Mouse (Mus musculus): ENCODE data around the gene Foxs1.

Foxs1 gene

GRCm38 (mm10) chr2:152933048-152933447 lies at the start of gene Foxs1:
Gene Foxs1, minus strand, starts transcription at chr2:152933208.
- no peak for DNase-seq (ENCODE audit: low spot score)

- DNase-seq (ENCODE audit: low spot score): no peak
Observed at GRCm38 (mm10) chr2:152976991-152977390, 44.0 kb upstream of the Foxs1 start.

GRCm38 (mm10) chr2:152965555-152965954 lies 32.5 kb upstream of the Foxs1 start:
- DNase-seq (ENCODE audit: low spot score): no peak

GRCm38 (mm10) chr2:152962091-152962793 lies 29.2 kb upstream of the Foxs1 start, which contains the start of gene Ttll9:
Gene Ttll9, plus strand, starts transcription at chr2:152962485.
- peak; percentile 44 for DNase-seq (ENCODE audit: low spot score)

DNA sequence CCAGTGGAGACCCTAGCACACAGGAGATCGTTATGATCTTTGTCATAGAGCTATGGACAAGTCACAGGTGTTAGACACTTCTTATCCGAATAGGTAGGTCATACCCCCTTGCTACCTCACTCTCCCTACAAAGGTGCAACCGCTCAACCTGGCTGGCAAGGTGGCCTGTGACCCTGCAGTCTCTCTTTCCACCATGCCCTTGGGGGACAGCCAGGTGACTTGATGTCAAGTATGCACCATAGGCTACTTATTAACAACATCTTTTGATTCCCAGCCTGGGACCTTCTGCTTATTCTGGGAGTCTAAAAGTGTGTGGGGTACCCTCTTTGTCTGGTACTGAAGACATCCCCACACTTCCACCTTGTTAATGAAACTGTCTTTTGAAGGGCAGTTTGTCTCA lies 25.1 kb upstream of the Foxs1 start:
- no peak for DNase-seq (ENCODE audit: low spot score)

DNA sequence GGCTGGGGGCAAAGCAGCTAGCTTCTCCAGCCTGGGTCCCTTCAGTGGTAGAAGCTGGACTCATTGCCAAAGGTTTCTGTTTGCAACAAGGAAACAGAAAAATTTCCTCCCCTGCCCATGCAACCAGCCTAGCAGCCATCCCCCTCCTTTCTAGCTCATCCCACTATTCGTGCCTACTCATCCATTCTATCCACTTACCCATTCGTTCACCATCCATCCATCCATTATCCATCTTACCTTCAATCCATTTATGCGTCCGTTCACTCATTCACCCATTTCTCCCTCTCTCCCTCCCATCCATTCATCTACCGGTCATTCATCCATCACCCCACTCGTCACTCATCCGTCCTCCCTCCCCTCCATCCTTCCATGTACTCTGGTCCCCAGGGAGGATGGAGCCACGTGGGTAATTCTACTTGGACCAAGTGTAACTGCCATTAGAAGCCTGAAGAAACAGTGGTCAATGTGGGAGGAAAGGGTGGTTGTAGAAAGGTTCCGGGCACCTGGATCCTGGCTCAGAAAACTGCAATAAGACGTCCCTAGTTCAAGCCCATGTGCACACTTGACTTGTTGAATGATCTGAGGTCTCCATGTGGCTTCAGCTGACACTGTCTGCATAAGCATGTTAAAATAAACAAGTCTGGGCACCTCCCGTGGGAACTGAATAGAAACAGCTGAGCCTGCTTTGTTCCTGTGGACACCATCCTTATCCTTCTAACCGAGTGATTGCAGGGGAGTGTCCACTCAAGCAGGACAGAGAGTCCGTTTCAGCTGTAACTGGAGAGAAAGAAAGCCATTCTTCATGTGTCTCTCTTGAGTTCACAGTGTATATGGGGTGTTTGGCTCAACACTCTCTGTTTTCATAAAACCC lies 19.1 kb upstream of the Foxs1 start:
- no peak for DNase-seq (ENCODE audit: low spot score)

GRCm38 (mm10) chr2:152951065-152951849 lies 18.2 kb upstream of the Foxs1 start, which contains the start of gene Dusp15:
Gene Dusp15, minus strand, starts transcription at chr2:152951698.
- no peak for DNase-seq (ENCODE audit: low spot score)

GRCm38 (mm10) chr2:152950358-152951064 lies 17.5 kb upstream of the Foxs1 start:
- no peak for DNase-seq (ENCODE audit: low spot score)

DNA sequence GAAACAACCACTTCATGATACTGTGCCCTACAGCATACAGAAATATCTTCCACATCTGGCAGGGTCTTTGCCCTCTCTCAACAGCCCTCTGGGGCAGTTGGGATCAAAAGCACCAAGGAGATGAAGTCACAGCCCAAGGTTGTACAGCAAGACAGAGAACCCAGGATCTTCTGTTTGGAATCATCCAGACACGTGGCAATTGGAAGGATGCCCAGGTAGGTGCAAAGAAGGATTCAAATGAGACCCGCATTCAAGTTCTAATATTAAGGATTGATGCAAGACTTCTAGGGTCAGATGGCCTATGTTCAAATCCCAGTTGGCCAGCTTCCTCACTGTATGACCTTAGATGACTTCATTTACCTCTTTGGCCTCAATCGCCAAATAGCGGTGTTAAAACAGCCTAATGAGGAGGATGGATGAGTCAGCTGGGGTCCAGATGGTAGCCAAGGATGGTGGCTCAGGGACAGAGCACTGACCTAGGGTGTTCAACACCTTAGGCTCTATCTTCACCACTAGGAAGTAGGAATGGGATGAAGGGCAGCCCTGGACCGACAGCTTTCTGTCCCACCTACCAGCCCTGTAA lies 15.5 kb upstream of the Foxs1 start:
- no peak for DNase-seq (ENCODE audit: low spot score)

- no peak for DNase-seq (ENCODE audit: low spot score)
Observed at GRCm38 (mm10) chr2:152947098-152947497, 14.1 kb upstream of the Foxs1 start.

- DNase-seq (ENCODE audit: low spot score): no peak
Observed at GRCm38 (mm10) chr2:152944013-152944412, 11.0 kb upstream of the Foxs1 start.

DNA sequence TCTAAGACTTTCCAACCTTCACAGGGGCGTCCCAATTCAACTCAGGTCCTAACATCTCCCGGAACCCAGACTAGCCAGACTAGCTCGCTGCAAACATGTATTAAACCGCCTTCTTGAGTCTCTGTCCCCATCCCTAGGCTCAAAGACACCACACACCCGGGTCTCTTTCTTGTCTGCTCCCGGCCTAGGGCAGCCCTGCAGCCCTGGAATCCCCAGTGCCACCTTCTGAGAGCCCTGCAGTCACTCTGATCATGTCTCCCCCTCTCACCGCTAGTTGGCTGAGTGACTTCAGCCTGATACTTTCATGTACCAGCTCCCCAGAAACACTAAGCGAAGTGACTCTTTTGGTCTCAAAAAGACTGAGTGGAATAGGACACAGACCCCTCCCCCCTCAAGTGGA lies 10.6 kb upstream of the Foxs1 start:
- DNase-seq (ENCODE audit: low spot score): no peak

- no peak for DNase-seq (ENCODE audit: low spot score)
Observed at GRCm38 (mm10) chr2:152942898-152943515, 10.0 kb upstream of the Foxs1 start.

DNA sequence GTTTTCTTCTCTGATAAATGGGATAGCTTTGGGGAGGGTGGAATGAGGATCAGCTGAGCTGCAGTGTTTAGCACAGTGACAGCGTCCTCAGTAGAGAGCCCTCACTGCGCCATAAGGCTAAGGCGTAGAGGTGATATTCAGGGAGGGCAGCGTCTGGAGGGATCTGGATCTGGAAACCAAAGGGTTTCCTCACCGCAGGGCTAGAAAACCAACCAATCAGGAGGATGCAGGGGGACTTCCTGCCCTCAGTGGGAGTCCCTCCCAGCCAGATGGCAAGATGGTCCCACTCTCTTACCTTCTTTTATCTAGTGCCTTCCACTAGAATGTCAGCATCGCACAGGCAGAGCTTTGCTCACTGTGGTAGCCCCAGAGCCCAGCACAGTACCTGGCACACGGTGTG lies 8.8 kb upstream of the Foxs1 start:
- no peak for DNase-seq (ENCODE audit: low spot score)

DNA sequence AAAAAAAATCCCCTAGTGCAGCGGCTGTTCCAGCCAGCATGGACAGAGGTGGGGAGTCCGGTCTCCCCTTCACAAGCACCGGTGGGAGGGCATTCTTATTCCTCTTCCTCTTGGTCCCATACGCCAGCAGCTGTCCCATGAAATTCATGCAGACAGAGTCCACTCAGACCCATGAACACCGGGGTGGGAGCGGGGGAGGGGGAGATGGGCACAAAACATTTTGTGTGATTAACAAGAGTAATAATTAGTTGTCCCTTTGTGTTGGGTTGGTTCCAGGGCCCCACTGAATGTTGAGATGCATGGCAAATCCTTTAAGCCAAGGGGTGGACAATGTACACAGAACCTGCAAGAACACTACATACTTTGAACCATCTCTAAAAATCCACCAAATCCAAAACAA lies 8.1 kb upstream of the Foxs1 start:
- no peak for DNase-seq (ENCODE audit: low spot score)

DNA sequence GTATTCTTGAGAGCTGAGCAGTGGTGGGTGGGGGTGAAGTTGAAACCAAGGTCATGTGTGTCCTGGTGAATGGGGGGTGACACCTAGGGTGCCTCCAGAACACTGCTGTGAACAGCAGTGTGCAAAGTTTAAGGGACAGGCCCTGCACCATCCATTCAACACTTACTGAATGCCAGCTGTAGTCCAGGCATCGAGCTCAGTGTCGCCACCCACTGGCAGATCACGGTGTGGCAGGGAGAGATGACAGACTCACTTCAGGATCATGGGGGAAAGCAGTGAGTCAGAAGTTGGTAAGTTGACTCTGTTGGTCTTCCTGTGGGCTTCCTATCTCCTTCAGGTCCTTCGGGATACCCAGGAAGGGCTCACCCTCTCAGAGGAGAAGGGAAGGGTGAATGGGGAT lies 6.8 kb upstream of the Foxs1 start:
- no peak for DNase-seq (ENCODE audit: low spot score)

DNA sequence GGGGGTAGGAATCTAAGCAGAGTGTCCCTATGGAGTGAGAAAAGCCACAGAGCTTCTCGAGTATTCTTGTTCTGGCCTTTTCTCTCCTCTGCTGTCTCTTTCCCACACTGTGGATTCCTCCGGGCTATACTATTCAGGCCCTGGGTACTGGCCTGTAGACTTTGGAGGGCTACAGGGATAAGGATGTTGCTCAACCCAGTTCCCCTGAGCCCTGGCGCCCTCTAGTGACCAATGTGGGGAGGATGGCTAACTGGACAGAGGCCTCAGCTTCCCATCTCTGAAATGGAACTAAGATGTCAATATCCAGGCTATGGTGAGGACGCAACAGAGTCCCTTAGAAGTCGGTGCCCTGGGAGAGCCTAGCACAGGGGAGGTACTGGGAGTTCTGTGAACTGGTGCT lies 606 bp upstream of the Foxs1 start:
- DNase-seq (ENCODE audit: low spot score): no peak

- no peak for DNase-seq (ENCODE audit: low spot score)
Observed at GRCm38 (mm10) chr2:152931456-152932160, 1.4 kb downstream of the Foxs1 start.

DNA sequence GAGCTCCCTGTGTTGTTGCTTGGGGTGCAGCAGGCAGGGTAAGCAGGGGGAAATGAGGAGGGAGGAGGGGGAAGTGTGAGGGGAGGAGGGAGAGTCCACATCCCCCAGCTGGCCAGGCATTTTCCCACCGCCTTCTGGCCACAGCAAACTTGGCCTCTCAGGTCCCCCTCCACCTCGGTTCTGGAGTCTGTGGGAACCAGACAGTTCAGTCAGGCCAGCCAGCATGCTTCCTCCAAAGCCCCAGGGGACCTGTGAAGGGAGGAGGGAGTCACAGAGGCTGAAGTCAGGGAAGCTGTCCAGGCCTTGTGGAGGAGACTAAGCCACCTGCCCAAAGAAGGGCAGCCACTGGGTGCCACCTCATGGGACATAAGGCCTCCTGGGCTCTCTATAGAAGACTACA lies 2.7 kb downstream of the Foxs1 start:
- DNase-seq (ENCODE audit: low spot score): no peak

GRCm38 (mm10) chr2:152928988-152929370 lies 4.0 kb downstream of the Foxs1 start:
- no peak for DNase-seq (ENCODE audit: low spot score)

Measured in ovary, postnatal 10 days (tissue).